Mouse (Mus musculus): Measurements from ENCODE around the gene Mt4. TPM values are rescaled to one million over a fixed set of nuclear protein-coding genes. Genes with fewer than 3 reads are reported as not detected.
A peak's percentile ranks its signal among the peaks of the same experiment; 100 is the strongest.

The Mt4 gene
- polyA plus RNA-seq, 1 experiment from 2014 or later = not detected

GRCm38 (mm10) chr8:94174619-94175213 lies 37.7 kb downstream of the Mt4 start:
- H3K27ac ChIP-seq = no peak overlapping the region
- no peaks in the 10 kb centered on the region for H3K9me3 ChIP-seq (replicated peaks)
- DNase-seq (ENCODE audit: low spot score) = no peak
- H3K36me3 ChIP-seq = no peaks in the 10 kb centered on the region
- peaks cover 100% of the 10 kb centered on the region for H3K27me3 ChIP-seq (ENCODE audit: low read depth, poor library complexity, severe bottlenecking)
- peaks cover 36% of the 10 kb centered on the region for H3K4me1 ChIP-seq
- no peak overlapping the region for H3K4me3 ChIP-seq
- 35% methylated on average over 7 of the region's 7 CpGs for WGBS

GRCm38 (mm10) chr8:94177716-94178390 lies 40.9 kb downstream of the Mt4 start:
- no peak overlapping the region for H3K27ac ChIP-seq
- peaks cover 100% of the 10 kb centered on the region for H3K27me3 ChIP-seq (ENCODE audit: low read depth, poor library complexity, severe bottlenecking)
- no peak for DNase-seq (ENCODE audit: low spot score)
- no peak overlapping the region for H3K4me3 ChIP-seq
- H3K4me1 ChIP-seq = peaks cover 32% of the 10 kb centered on the region
- 63% methylated on average over 7 of the region's 7 CpGs for WGBS
- no peaks in the 10 kb centered on the region for H3K9me3 ChIP-seq (replicated peaks)
- H3K36me3 ChIP-seq = no peaks in the 10 kb centered on the region

GRCm38 (mm10) chr8:94178857-94179712 lies 42.1 kb downstream of the Mt4 start, which contains the start of gene Mt1:
Mt1 (plus strand) TSS chr8:94179082.
- peak within 1 kb of the TSS; percentile 52 for H3K4me3 ChIP-seq
- no peaks in the 10 kb centered on the region for H3K36me3 ChIP-seq
- under 1% methylated on average over 50 of the region's 50 CpGs for WGBS
- H3K9me3 ChIP-seq (replicated peaks) = no peaks in the 10 kb centered on the region
- H3K27me3 ChIP-seq (ENCODE audit: low read depth, poor library complexity, severe bottlenecking) = peaks cover 100% of the 10 kb centered on the region
- H3K4me1 ChIP-seq = peaks cover 36% of the 10 kb centered on the region
- peak within 1 kb of the TSS; percentile 21; the same call in 1 of the 2 replicates for H3K27ac ChIP-seq
- DNase-seq (ENCODE audit: low spot score) = peak; percentile 81

GRCm38 (mm10) chr8:94179713-94180560 lies 42.9 kb downstream of the Mt4 start:
- no peaks in the 10 kb centered on the region for H3K9me3 ChIP-seq (replicated peaks)
- 0 out of 2 replicates have a peak overlapping the region, but pooled peaks have one; percentile 21 for H3K27ac ChIP-seq
- H3K36me3 ChIP-seq = no peaks in the 10 kb centered on the region
- WGBS = 5% methylated on average over 25 of the region's 25 CpGs
- H3K27me3 ChIP-seq (ENCODE audit: low read depth, poor library complexity, severe bottlenecking) = peaks cover 100% of the 10 kb centered on the region
- H3K4me3 ChIP-seq = peak overlapping the region; percentile 52
- DNase-seq (ENCODE audit: low spot score) = peak; percentile 54
- peaks cover 43% of the 10 kb centered on the region for H3K4me1 ChIP-seq

DNA sequence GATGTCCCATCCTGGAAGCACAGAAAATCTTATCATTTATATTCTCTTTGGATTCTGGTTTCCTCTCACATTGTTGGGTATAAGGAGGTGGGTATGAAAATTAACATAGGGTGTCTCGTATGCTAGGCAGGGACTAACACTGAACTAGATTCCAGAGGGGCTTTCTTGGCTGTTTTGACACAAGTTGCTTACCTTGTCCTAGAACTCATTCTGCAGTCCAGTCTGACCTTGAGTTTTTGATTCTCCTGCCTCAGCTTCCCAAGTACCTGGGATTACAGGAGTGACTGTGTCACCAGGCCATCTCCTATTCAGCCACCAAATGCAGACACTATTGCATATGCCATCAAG lies 43.5 kb downstream of the Mt4 start:
- DNase-seq (ENCODE audit: low spot score) = no peak
- peaks cover 100% of the 10 kb centered on the region for H3K27me3 ChIP-seq (ENCODE audit: low read depth, poor library complexity, severe bottlenecking)
- no peak overlapping the region for H3K27ac ChIP-seq
- peaks cover 43% of the 10 kb centered on the region for H3K4me1 ChIP-seq
- H3K9me3 ChIP-seq (replicated peaks) = no peaks in the 10 kb centered on the region
- no peak overlapping the region for H3K4me3 ChIP-seq
- 74% methylated on average over 1 of the region's 1 CpGs for WGBS
- H3K36me3 ChIP-seq = no peaks in the 10 kb centered on the region

GRCm38 (mm10) chr8:94182055-94182929 lies 45.3 kb downstream of the Mt4 start:
- Histone ChIP-seq H3K36me3 (no peaks in the 10 kb centered on the region), H3K4me3 (peak overlapping the region; percentile 38; the same call in 1 of the 2 replicates), H3K27ac (no peak overlapping the region), H3K4me1 (peaks cover 55% of the 10 kb centered on the region), H3K9me3 (replicated peaks) (no peaks in the 10 kb centered on the region), H3K27me3 (ENCODE audit: low read depth, poor library complexity, severe bottlenecking) (peaks cover 100% of the 10 kb centered on the region)
- no peak for DNase-seq (ENCODE audit: low spot score)
- WGBS = 65% methylated on average over 13 of the region's 13 CpGs

DNA sequence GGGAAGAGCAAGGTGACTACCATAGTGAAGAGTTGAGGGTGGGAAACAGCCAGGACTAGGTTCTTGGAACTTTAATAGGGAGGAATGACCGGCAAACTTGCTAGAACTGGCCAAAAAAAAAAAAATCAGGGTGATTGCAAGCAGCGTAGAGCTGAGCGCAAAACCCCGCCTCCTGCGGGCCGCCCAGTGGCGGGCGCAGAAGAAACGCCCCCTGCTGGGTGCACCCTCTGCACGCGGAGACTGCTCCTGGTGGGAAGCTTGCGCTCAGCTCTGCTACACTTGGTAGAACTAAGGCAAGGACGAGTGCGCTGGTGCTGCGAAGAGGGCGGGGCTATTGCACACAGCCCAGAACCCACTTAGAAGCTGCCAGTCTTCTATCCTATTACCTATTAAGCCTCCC lies 46.1 kb downstream of the Mt4 start:
- peaks cover 100% of the 10 kb centered on the region for H3K27me3 ChIP-seq (ENCODE audit: low read depth, poor library complexity, severe bottlenecking)
- no peaks in the 10 kb centered on the region for H3K9me3 ChIP-seq (replicated peaks)
- H3K27ac ChIP-seq = no peak overlapping the region
- peak; percentile 78 for DNase-seq (ENCODE audit: low spot score)
- H3K4me3 ChIP-seq = peak overlapping the region; percentile 38
- 0% methylated on average over 16 of the region's 16 CpGs for WGBS
- peaks cover 61% of the 10 kb centered on the region for H3K4me1 ChIP-seq
- H3K36me3 ChIP-seq = no peaks in the 10 kb centered on the region

DNA sequence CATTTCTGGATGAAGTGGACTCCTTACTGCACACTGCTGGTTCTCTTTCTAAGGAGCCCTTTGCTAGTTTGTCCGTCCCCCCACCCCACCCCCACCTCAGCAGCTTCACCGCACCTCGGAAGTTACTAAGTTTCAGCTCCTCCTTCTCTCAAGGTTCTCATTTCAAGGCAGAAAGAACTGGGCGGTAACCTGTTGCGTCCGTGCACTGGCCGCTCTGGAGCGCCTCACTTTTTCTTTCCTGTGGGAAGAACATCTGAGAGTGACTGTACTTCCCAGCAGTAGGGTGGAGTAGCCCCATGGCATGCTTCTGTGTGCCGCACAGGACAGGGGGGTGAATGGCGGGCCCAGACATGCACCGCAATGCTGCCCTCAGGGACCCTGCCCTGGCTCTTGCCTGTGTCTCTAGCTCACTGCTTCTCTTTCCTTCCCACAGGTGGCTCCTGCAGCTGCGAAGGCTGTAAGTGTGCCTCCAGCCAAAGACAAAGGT lies 47.4 kb downstream of the Mt4 start:
- H3K4me3 ChIP-seq = 0 out of 2 replicates have a peak overlapping the region, but pooled peaks have one; percentile 11

DNA sequence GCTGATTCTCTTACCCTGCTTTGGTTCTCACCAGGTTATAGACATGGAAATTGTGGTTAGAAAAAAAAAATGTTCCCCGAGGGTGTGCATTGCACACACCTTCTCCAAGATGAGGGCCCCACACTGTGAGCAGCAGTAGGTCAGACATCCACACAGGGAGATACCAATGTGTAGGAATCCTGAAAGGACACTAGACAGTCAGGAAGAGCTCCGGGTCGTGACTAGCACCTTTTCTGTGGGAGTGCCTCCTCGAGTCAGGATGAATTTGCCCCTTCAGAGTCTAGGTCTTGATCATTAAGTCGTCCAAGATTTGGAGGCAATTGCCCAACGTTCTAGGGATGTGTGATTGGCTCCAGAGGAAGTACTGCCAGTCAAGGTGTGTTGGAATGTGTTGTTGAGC lies 48.8 kb downstream of the Mt4 start:
- no peak overlapping the region for H3K4me3 ChIP-seq
- H3K27me3 ChIP-seq (ENCODE audit: low read depth, poor library complexity, severe bottlenecking) = peaks cover 95% of the 10 kb centered on the region
- peaks cover 44% of the 10 kb centered on the region for H3K4me1 ChIP-seq
- no peak overlapping the region for H3K27ac ChIP-seq
- DNase-seq (ENCODE audit: low spot score) = no peak
- 64% methylated on average over 6 of the region's 6 CpGs for WGBS
- no peaks in the 10 kb centered on the region for H3K36me3 ChIP-seq
- no peaks in the 10 kb centered on the region for H3K9me3 ChIP-seq (replicated peaks)

More for the DNA sequence above, 47.4 kb downstream of the Mt4 start:
- H3K36me3 ChIP-seq = no peaks in the 10 kb centered on the region
- DNase-seq (ENCODE audit: low spot score) = no peak
- peaks cover 97% of the 10 kb centered on the region for H3K27me3 ChIP-seq (ENCODE audit: low read depth, poor library complexity, severe bottlenecking)
- H3K27ac ChIP-seq = no peak overlapping the region
- no peaks in the 10 kb centered on the region for H3K9me3 ChIP-seq (replicated peaks)
- 14% methylated on average over 12 of the region's 12 CpGs for WGBS
- H3K4me1 ChIP-seq = peaks cover 52% of the 10 kb centered on the region

- DNase-seq (ENCODE audit: low spot score) = peak; percentile 81
- H3K9me3 ChIP-seq (replicated peaks) = no peaks in the 10 kb centered on the region
- H3K4me1 ChIP-seq = peaks cover 52% of the 10 kb centered on the region
- peak overlapping the region; percentile 29 for H3K4me3 ChIP-seq
- H3K27me3 ChIP-seq (ENCODE audit: low read depth, poor library complexity, severe bottlenecking) = peaks cover 87% of the 10 kb centered on the region
- H3K36me3 ChIP-seq = no peaks in the 10 kb centered on the region
- 2% methylated on average over 17 of the region's 17 CpGs for WGBS
- H3K27ac ChIP-seq = 0 out of 2 replicates have a peak overlapping the region, but pooled peaks have one; percentile 23
These were observed 49.5 kb downstream of the Mt4 start for GRCm38 (mm10) chr8:94186542-94186941.

DNA sequence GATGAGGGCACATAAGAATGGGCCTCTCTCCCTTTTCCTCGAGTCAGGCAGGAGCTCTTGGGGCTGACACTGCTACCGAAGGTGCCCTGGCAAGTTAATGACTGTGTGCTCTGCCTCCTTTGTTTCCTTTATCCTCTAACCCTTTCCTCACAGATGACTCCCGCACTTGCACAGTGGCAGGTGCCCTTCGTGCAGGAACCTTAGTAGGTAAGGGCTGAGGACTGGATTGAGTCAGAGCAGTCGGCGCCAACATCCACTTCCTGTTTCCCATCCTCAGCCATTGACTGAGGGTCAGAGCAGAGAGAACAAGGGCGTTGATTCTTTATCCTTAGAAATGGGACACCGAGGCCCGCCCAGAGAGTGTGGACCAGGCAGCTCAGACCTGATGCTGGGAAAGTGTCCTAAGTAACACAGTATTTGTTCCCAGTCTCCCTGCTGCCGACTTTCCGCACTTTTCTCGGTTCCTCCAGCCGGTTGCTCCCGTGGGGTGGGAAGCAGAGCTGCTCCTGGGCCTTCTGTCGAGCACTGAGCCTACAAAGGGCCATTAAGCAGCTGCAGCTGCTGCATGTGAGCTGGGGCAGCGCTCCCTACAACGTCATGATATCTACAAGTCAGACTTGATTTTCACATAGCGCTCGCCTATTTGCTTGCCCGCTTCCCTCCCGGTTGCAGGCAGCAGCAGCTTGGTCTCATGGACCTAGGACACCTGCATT lies 50.4 kb downstream of the Mt4 start:
- Histone ChIP-seq H3K27me3 (ENCODE audit: low read depth, poor library complexity, severe bottlenecking) (peaks cover 78% of the 10 kb centered on the region), H3K27ac (peak overlapping the region; percentile 23; the same call in 1 of the 2 replicates)

More for the DNA sequence above, 50.4 kb downstream of the Mt4 start:
- no peaks in the 10 kb centered on the region for H3K9me3 ChIP-seq (replicated peaks)
- no peaks in the 10 kb centered on the region for H3K36me3 ChIP-seq
- 36% methylated on average over 21 of the region's 21 CpGs for WGBS
- no peak for DNase-seq (ENCODE audit: low spot score)
- 0 out of 2 replicates have a peak overlapping the region, but pooled peaks have one; percentile 13 for H3K4me3 ChIP-seq
- H3K4me1 ChIP-seq = peaks cover 52% of the 10 kb centered on the region

Measured in limb, embryonic 10.5 days (tissue).